Mouse (Mus musculus) layer of hippocampus, postnatal 25 days (tissue): Measurements from ENCODE around the gene Clta. TPM values are rescaled to one million over a fixed set of nuclear protein-coding genes. Genes with fewer than 3 reads are reported as not detected.
A peak's percentile ranks its signal among the peaks of the same experiment; 100 is the strongest.

Experiments used
- DNase-seq, 2 experiments: peaks; one replicate each; pipeline ENCODE4 v3.0.0; 2022; ENCODE audit warnings: mixed read lengths in 2 of 2, low spot score in 1 of 2; ENCODE audit errors: extremely low spot score in 1 of 2
- total RNA-seq, 2 experiments: library from RNA; stranded (reverse); gene quantifications; 2 replicates each; pipeline ENCODE4 v1.2.3; 2021

Gene Clta
- total RNA-seq, 2 experiments from 2014 or later: 273 to 308 TPM

- no peak for DNase-seq
Observed at GRCm38 (mm10) chr4:44069411-44069810, 65.2 kb downstream of the Clta start.

GRCm38 (mm10) chr4:44070641-44071040 is 66.4 kb downstream of the Clta start:
- no peak for DNase-seq

- DNase-seq: peak in 1 of 2 experiments; percentile 13
Observed at GRCm38 (mm10) chr4:44071741-44072145, 67.5 kb downstream of the Clta start.

- peak; percentile 76 to 88 for DNase-seq
Observed at GRCm38 (mm10) chr4:44072146-44072872, 68.1 kb downstream of the Clta start.

- DNase-seq: no peak
Observed at GRCm38 (mm10) chr4:44072873-44073441, 68.7 kb downstream of the Clta start.

- DNase-seq: no peak
Observed at GRCm38 (mm10) chr4:44073799-44074198, 69.5 kb downstream of the Clta start.

GRCm38 (mm10) chr4:44074422-44074821 is 70.2 kb downstream of the Clta start:
- no peak for DNase-seq

GRCm38 (mm10) chr4:44078358-44078933 is 74.2 kb downstream of the Clta start:
- DNase-seq: no peak

Other genes with a start within 250 kb of the Clta start
- gene Olfr159, start 233.4 kb upstream of the Clta start, total RNA-seq: not detected
- gene Olfr156, start 180.6 kb upstream of the Clta start, total RNA-seq: not detected
- not detected for gene Olfr157, start 164.3 kb upstream of the Clta start, total RNA-seq
- not detected for gene Olfr155, start 152.9 kb upstream of the Clta start, total RNA-seq
- 1 to 10 TPM; 5.2 to 6.0 TPM for gene Reck, start 128.9 kb upstream of the Clta start, total RNA-seq
- 1 to 10 TPM; 2.2 to 3.1 TPM for gene Glipr2, start 47.1 kb upstream of the Clta start, total RNA-seq
- not detected for gene Ccin, start 21.0 kb upstream of the Clta start, total RNA-seq
- 10 to 100 TPM; 46.3 to 47.5 TPM for gene Gne, start 79.7 kb downstream of the Clta start, total RNA-seq
- gene Rnf38, start 229.3 kb downstream of the Clta start, total RNA-seq: 10 to 100 TPM; 43.5 to 61.7 TPM